24 mouse cellular contexts compared by ENCODE assay signal in the genomic region with DNA sequence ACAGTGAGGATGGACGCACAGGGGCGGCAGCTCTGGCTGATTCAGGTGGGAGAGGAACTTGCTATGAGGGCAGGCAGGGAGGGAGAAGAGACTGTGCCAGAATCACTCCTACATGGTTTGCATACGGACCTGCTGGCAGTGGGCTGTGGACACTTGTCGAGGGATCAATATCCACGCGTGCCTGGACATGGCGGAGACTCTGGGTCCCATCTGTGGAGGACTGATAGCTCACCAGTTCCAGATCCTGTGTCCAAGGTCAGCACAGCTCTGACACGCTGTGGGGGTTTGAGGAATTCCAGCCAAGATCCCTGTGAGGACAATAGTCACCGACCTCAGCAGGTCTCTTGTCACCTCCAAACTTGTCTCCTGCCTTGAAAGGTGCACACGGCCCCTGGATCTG.
"Had no signal": no experiment of that assay in that cellular context is flagged by ENCODE, and none has a peak within 500 bp of the region (broad histone marks: within the 10 kb centered on the region; RNA-seq: fewer than 3 reads in every experiment).

No protein-coding gene starts in this region.

- H3K27ac ChIP-seq: embryonic facial prominence, embryonic 10.5 days; embryonic facial prominence, embryonic 12.5 days; embryonic facial prominence, embryonic 13.5 days; embryonic facial prominence, embryonic 15.5 days; forebrain, embryonic 10.5 days; forebrain, embryonic 12.5 days; forebrain, embryonic 13.5 days; forebrain, embryonic 15.5 days; gastrocnemius, adult 2 months; heart, adult 2 months had no signal

- DNase-seq: cerebellum, adult 8-10 months; cerebellum, adult 9-11 months; cerebellum, postnatal 10 days; cerebellum, postnatal 14 days; cerebellum, postnatal 25 days; cerebellum, postnatal 36 days; embryo, embryonic 11 days; forebrain, postnatal 0 days; gastrocnemius, adult 2 months; gastrocnemius, postnatal 10 days; gastrocnemius, postnatal 14 days; gastrocnemius, postnatal 25 days; gastrocnemius, postnatal 36 days; heart, adult 18-20 months; heart, adult 2 months had no signal

- H3K4me1 ChIP-seq: embryonic facial prominence, embryonic 12.5 days; embryonic facial prominence, embryonic 13.5 days; embryonic facial prominence, embryonic 15.5 days; forebrain, embryonic 10.5 days; forebrain, embryonic 12.5 days; forebrain, embryonic 13.5 days; forebrain, embryonic 15.5 days had no signal

- H3K4me3 ChIP-seq: embryonic facial prominence, embryonic 10.5 days; embryonic facial prominence, embryonic 12.5 days; embryonic facial prominence, embryonic 13.5 days; embryonic facial prominence, embryonic 15.5 days; erythroblast, embryonic 14.5 days; forebrain, embryonic 10.5 days; forebrain, embryonic 12.5 days; forebrain, embryonic 13.5 days; forebrain, embryonic 15.5 days; gastrocnemius, adult 2 months; heart, adult 2 months had no signal

- H3K27me3 ChIP-seq: embryonic facial prominence, embryonic 12.5 days; embryonic facial prominence, embryonic 13.5 days; embryonic facial prominence, embryonic 15.5 days; forebrain, embryonic 13.5 days; forebrain, embryonic 15.5 days had no signal

- H3K9me3 ChIP-seq: embryonic facial prominence, embryonic 10.5 days; embryonic facial prominence, embryonic 12.5 days; embryonic facial prominence, embryonic 13.5 days; embryonic facial prominence, embryonic 15.5 days; forebrain, embryonic 10.5 days; forebrain, embryonic 12.5 days; forebrain, embryonic 13.5 days; forebrain, embryonic 15.5 days had no signal

- H3K36me3 ChIP-seq: embryonic facial prominence, embryonic 10.5 days; embryonic facial prominence, embryonic 12.5 days; embryonic facial prominence, embryonic 13.5 days; embryonic facial prominence, embryonic 15.5 days; forebrain, embryonic 10.5 days; forebrain, embryonic 12.5 days; forebrain, embryonic 15.5 days had no signal
